Mouse (Mus musculus): ENCODE data around the gene Lrrc10b. TPM values are rescaled to one million over a fixed set of nuclear protein-coding genes. Genes with fewer than 3 reads are reported as not detected.

Gene Lrrc10b
- polyA plus RNA-seq, 1 experiment from 2014 or later, result 3.7 TPM

GRCm38 (mm10) chr19:10431410-10431809 is 25.9 kb downstream of the Lrrc10b start:
- Histone ChIP-seq H3K4me2 (replicated peaks; ENCODE audit: low read depth, low read length) (no peak overlapping the region), H3K27me3 (replicated peaks; ENCODE audit: insufficient read depth, low read length) (no peaks in the 10 kb centered on the region), H3K9ac (replicated peaks; ENCODE audit: low read depth) (no peak overlapping the region), H3K36me3 (ENCODE audit: insufficient read depth, low read length) (no peaks in the 10 kb centered on the region), H3K27ac (ENCODE audit: low read length) (no peak overlapping the region), H3K4me1 (ENCODE audit: insufficient read depth, low read depth, low read length) (peaks cover 8% of the 10 kb centered on the region; the same call in 1 of the 2 replicates), H3K4me3 (ENCODE audit: low read depth, low read length) (no peak overlapping the region), H3K9me3 (ENCODE audit: low read length) (no peaks in the 10 kb centered on the region)
- ATAC-seq, result no peak
- 36% methylated on average over 3 of the region's 3 CpGs for WGBS
- TF ChIP-seq EP300 (IDR thresholded peaks at IDR 0.05) (no peak), CTCF (IDR thresholded peaks at IDR 0.05) (no peak)
- DNase-seq (ENCODE audit: low spot score), result no peak

GRCm38 (mm10) chr19:10429371-10429770 is 27.9 kb downstream of the Lrrc10b start:
- WGBS, result 65% methylated on average over 8 of the region's 8 CpGs
- peaks cover 3% of the 10 kb centered on the region; the same call in 1 of the 2 replicates for H3K4me1 ChIP-seq (ENCODE audit: insufficient read depth, low read depth, low read length)

GRCm38 (mm10) chr19:10427431-10427830 is 29.8 kb downstream of the Lrrc10b start:
- ATAC-seq (no peak), DNase-seq (ENCODE audit: low spot score) (no peak)
- Histone ChIP-seq H3K9me3 (ENCODE audit: low read length) (no peaks in the 10 kb centered on the region), H3K4me3 (ENCODE audit: low read depth, low read length) (no peak overlapping the region), H3K4me2 (replicated peaks; ENCODE audit: low read depth, low read length) (no peak overlapping the region), H3K27me3 (replicated peaks; ENCODE audit: insufficient read depth, low read length) (no peaks in the 10 kb centered on the region), H3K27ac (ENCODE audit: low read length) (no peak overlapping the region), H3K9ac (replicated peaks; ENCODE audit: low read depth) (no peak overlapping the region), H3K36me3 (ENCODE audit: insufficient read depth, low read length) (no peaks in the 10 kb centered on the region), H3K4me1 (ENCODE audit: insufficient read depth, low read depth, low read length) (peaks cover 3% of the 10 kb centered on the region; the same call in 1 of the 2 replicates)
- no peak for TF ChIP-seq EP300 (IDR thresholded peaks at IDR 0.05)
- no peak for TF ChIP-seq CTCF (IDR thresholded peaks at IDR 0.05)
- WGBS, result 76% methylated on average over 9 of the region's 9 CpGs

More at GRCm38 (mm10) chr19:10429371-10429770, 27.9 kb downstream of the Lrrc10b start:
- no peak overlapping the region for H3K9ac ChIP-seq (replicated peaks; ENCODE audit: low read depth)
- H3K27ac ChIP-seq (ENCODE audit: low read length), result no peak overlapping the region
- H3K9me3 ChIP-seq (ENCODE audit: low read length), result no peaks in the 10 kb centered on the region
- ATAC-seq (no peak), DNase-seq (ENCODE audit: low spot score) (no peak)
- H3K4me2 ChIP-seq (replicated peaks; ENCODE audit: low read depth, low read length), result no peak overlapping the region
- H3K27me3 ChIP-seq (replicated peaks; ENCODE audit: insufficient read depth, low read length), result no peaks in the 10 kb centered on the region
- no peaks in the 10 kb centered on the region for H3K36me3 ChIP-seq (ENCODE audit: insufficient read depth, low read length)
- TF ChIP-seq CTCF (IDR thresholded peaks at IDR 0.05) (no peak), EP300 (IDR thresholded peaks at IDR 0.05) (no peak)
- no peak overlapping the region for H3K4me3 ChIP-seq (ENCODE audit: low read depth, low read length)

- H3K36me3 ChIP-seq (ENCODE audit: insufficient read depth, low read length), result no peaks in the 10 kb centered on the region
- TF ChIP-seq CTCF (IDR thresholded peaks at IDR 0.05) (no peak), EP300 (IDR thresholded peaks at IDR 0.05) (no peak)
- no peaks in the 10 kb centered on the region for H3K9me3 ChIP-seq (ENCODE audit: low read length)
- H3K27ac ChIP-seq (ENCODE audit: low read length), result no peak overlapping the region
- H3K4me2 ChIP-seq (replicated peaks; ENCODE audit: low read depth, low read length), result no peak overlapping the region
- H3K9ac ChIP-seq (replicated peaks; ENCODE audit: low read depth), result no peak overlapping the region
- H3K4me3 ChIP-seq (ENCODE audit: low read depth, low read length), result no peak overlapping the region
- ATAC-seq (no peak), DNase-seq (ENCODE audit: low spot score) (no peak)
- H3K4me1 ChIP-seq (ENCODE audit: insufficient read depth, low read depth, low read length), result peaks cover 3% of the 10 kb centered on the region; the same call in 1 of the 2 replicates
- H3K27me3 ChIP-seq (replicated peaks; ENCODE audit: insufficient read depth, low read length), result 0 out of 2 replicates have a peak, but pooled peaks cover 2% of the 10 kb centered on the region
- WGBS, result 41% methylated on average over 6 of the region's 6 CpGs
Measured at GRCm38 (mm10) chr19:10426793-10427192, 30.5 kb downstream of the Lrrc10b start.

GRCm38 (mm10) chr19:10426312-10426711 is 31.0 kb downstream of the Lrrc10b start:
- H3K27ac ChIP-seq (ENCODE audit: low read length), result no peak overlapping the region
- TF ChIP-seq CTCF (IDR thresholded peaks at IDR 0.05), result no peak
- no peak for TF ChIP-seq EP300 (IDR thresholded peaks at IDR 0.05)
- no peaks in the 10 kb centered on the region for H3K36me3 ChIP-seq (ENCODE audit: insufficient read depth, low read length)
- no peak overlapping the region for H3K4me3 ChIP-seq (ENCODE audit: low read depth, low read length)
- peaks cover 3% of the 10 kb centered on the region; the same call in 1 of the 2 replicates for H3K4me1 ChIP-seq (ENCODE audit: insufficient read depth, low read depth, low read length)
- no peaks in the 10 kb centered on the region for H3K9me3 ChIP-seq (ENCODE audit: low read length)
- H3K4me2 ChIP-seq (replicated peaks; ENCODE audit: low read depth, low read length), result no peak overlapping the region
- WGBS, result 54% methylated on average over 25 of the region's 25 CpGs
- DNase-seq (ENCODE audit: low spot score) (no peak), ATAC-seq (no peak)
- H3K27me3 ChIP-seq (replicated peaks; ENCODE audit: insufficient read depth, low read length), result 0 out of 2 replicates have a peak, but pooled peaks cover 3% of the 10 kb centered on the region
- no peak overlapping the region for H3K9ac ChIP-seq (replicated peaks; ENCODE audit: low read depth)

- Histone ChIP-seq H3K9ac (replicated peaks; ENCODE audit: low read depth) (no peak overlapping the region), H3K36me3 (ENCODE audit: insufficient read depth, low read length) (no peaks in the 10 kb centered on the region), H3K9me3 (ENCODE audit: low read length) (no peaks in the 10 kb centered on the region), H3K4me2 (replicated peaks; ENCODE audit: low read depth, low read length) (no peak overlapping the region), H3K27me3 (replicated peaks; ENCODE audit: insufficient read depth, low read length) (0 out of 2 replicates have a peak, but pooled peaks cover 3% of the 10 kb centered on the region), H3K27ac (ENCODE audit: low read length) (no peak overlapping the region), H3K4me3 (ENCODE audit: low read depth, low read length) (no peak overlapping the region), H3K4me1 (ENCODE audit: insufficient read depth, low read depth, low read length) (peaks cover 3% of the 10 kb centered on the region; the same call in 1 of the 2 replicates)
- 61% methylated on average over 11 of the region's 13 CpGs for WGBS
- ATAC-seq (no peak), DNase-seq (ENCODE audit: low spot score) (no peak)
- TF ChIP-seq EP300 (IDR thresholded peaks at IDR 0.05) (no peak), CTCF (IDR thresholded peaks at IDR 0.05) (no peak)
Measured at GRCm38 (mm10) chr19:10425484-10426270, 31.6 kb downstream of the Lrrc10b start.

All from lung, postnatal 0 days (tissue).